Mouse (Mus musculus) hindbrain, postnatal 0 days (tissue): Measurements from ENCODE around the gene Trak1. TPM values are rescaled to one million over a fixed set of nuclear protein-coding genes. Genes with fewer than 3 reads are reported as not detected.

Experiments
- ATAC-seq: fragments of 200-750 bp; cut with Nextera tagmentation; 2 replicates; pipeline ENCODE4 v1.8.0; 2017; ENCODE audit warnings: mild to moderate bottlenecking, moderate TSS enrichment, moderate library complexity
- DNase-seq: peaks from one replicate; pipeline ENCODE4 v3.0.0-alpha.2; 2015; ENCODE audit warnings: low spot score
- H3K27ac ChIP-seq: fragments of 300-500 bp; sonication (generic); 2 replicates; pipeline ENCODE4 v1.5.1; 2014; ENCODE audit warnings: mild to moderate bottlenecking
- H3K27me3 ChIP-seq: fragments of 300-500 bp; sonication (generic); 2 replicates; pipeline ENCODE4 v1.6.1; 2014; ENCODE audit warnings: low read length, mixed read lengths; ENCODE audit not compliant: insufficient read depth
- H3K36me3 ChIP-seq: fragments of 300-500 bp; sonication (generic); 2 replicates; pipeline ENCODE4 v1.6.1; 2014; ENCODE audit warnings: low read length, mixed read lengths; ENCODE audit not compliant: insufficient read depth
- H3K4me1 ChIP-seq: fragments of 300-500 bp; sonication (generic); 2 replicates; pipeline ENCODE4 v1.6.1; 2014; ENCODE audit warnings: antibody characterized with exemption, low read length, mixed read lengths; ENCODE audit not compliant: insufficient read depth
- H3K4me2 ChIP-seq: fragments of 300-500 bp; sonication (generic); 2 replicates; pipeline ENCODE4 v1.6.1; 2014; ENCODE audit warnings: low read depth, mild to moderate bottlenecking, low read length, moderate library complexity, mixed read lengths
- H3K4me3 ChIP-seq: fragments of 300-500 bp; sonication (generic); 2 replicates; pipeline ENCODE4 v1.5.1; 2014; ENCODE audit warnings: low read length
- H3K9ac ChIP-seq: fragments of 300-500 bp; sonication (generic); replicated peaks from 2 replicates; pipeline ENCODE4 v1.6.1; 2014; ENCODE audit warnings: mild to moderate bottlenecking, low read length, moderate library complexity, mixed read lengths
- H3K9me3 ChIP-seq: fragments of 300-500 bp; sonication (generic); 2 replicates; pipeline ENCODE4 v1.6.1; 2016; ENCODE audit warnings: low read length, mixed read lengths
- CTCF ChIP-seq: IDR thresholded peaks from 2 replicates; pipeline ENCODE4 v1.5.1; 2016; ENCODE audit warnings: antibody characterized with exemption, control low read depth, low read depth
- WGBS: fragments of 180-500 bp; shearing (Covaris S2); extraction: QIAGEN DNeasy Blood & Tissue Kit; methylation state at CpG from one replicate; pipeline ENCODE4 v1.1.7; 2014; 5-methylcytosine and 5-hydroxymethylcytosine counted together
- polyA plus RNA-seq: library from polyadenylated mRNA; unstranded; fragments of >200 nt; fragmentation: Nextera tagmentation; extraction: Ambion mirVana; gene quantifications from 2 replicates; pipeline ENCODE4 v1.2.1, GENCODE M21; 2015
- total RNA-seq: library from RNA; depleted of rRNA; stranded (reverse); fragments of >200 nt; gene quantifications from 2 replicates; pipeline ENCODE4 v1.2.3, GENCODE M21; 2014

The Trak1 gene
- total and polyA plus RNA-seq, 2 experiments from 2014 or later = 57.8 to 129 TPM

DNA sequence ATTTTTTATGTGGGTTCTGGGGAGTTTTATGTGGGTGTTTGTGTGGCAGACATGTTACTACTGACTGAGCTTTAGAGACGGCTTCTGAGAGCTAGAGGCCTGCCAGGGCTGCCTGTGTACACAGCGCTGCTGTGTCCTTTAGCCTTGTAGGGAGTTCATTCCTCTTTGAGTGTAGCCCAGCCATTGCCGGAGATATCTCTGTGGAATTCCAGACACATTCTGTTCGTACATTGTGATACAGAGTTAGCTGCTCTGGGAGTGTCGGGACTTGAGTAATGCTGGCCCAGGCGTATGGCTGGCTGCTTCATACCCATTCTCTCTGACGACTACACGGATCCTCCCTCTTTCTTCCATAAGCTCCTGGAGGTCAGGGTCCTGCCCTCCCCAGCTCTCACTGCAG, 31.9 kb downstream of the Trak1 start:
- Histone ChIP-seq H3K9ac (no peak overlapping the region), H3K4me3 (no peak overlapping the region), H3K36me3 (no peaks in the 10 kb centered on the region), H3K27me3 (no peaks in the 10 kb centered on the region), H3K9me3 (no peaks in the 10 kb centered on the region), H3K27ac (no peak overlapping the region), H3K4me1 (0 out of 2 replicates have a peak, but pooled peaks cover 11% of the 10 kb centered on the region), H3K4me2 (no peak overlapping the region)
- WGBS = 56% methylated on average over 8 of the region's 8 CpGs
- DNase-seq = no peak
- no peak for TF ChIP-seq CTCF
- no peak for ATAC-seq

DNA sequence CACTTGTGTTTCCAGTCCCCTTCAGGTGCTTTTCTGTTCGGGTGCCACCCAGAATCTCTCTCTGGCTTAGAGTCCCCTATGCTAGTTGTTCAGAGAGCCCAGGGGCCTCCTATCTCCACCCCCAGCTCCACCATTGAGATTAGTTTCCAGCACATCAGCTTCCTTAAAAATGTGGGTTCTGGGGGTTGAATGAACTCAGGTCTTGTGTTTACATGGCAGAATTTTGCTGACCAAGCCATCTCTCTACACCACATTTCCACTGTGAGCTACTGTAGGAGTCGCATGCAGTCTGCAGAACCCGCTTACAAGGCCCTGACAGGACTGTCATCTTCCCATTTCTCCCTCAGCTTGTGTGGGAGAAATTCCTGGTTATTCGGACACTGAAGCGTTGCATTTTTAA, 32.8 kb downstream of the Trak1 start:
- DNase-seq (no peak), ATAC-seq (no peak)
- WGBS = 86% methylated on average over 5 of the region's 5 CpGs
- no peaks in the 10 kb centered on the region for H3K36me3 ChIP-seq
- no peaks in the 10 kb centered on the region for H3K27me3 ChIP-seq
- no peak overlapping the region for H3K4me2 ChIP-seq
- no peak overlapping the region for H3K4me3 ChIP-seq
- H3K4me1 ChIP-seq = peaks cover 19% of the 10 kb centered on the region; the same call in 1 of the 2 replicates
- no peak overlapping the region for H3K27ac ChIP-seq
- no peak for TF ChIP-seq CTCF
- no peak overlapping the region for H3K9ac ChIP-seq
- no peaks in the 10 kb centered on the region for H3K9me3 ChIP-seq

DNA sequence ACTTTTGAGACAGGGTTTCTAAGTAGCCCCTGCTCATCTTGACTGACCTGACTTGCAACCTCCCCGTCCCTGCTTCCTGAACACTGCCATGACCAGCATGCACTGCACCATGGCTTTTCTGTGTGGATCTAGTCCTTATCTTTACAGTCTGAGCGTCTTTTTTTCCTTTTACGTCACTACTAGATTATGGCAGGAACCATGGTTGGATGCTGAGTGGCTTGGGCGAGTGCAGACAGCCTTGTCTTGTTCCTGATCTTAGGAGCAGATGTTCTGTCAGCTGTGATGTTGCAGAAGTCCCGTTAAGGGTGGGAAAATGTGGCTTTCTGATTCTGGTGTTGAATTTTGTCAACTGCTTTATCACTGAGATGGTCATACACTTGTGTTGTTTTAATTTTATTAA, 34.1 kb downstream of the Trak1 start:
- H3K4me3 ChIP-seq = no peak overlapping the region
- no peaks in the 10 kb centered on the region for H3K27me3 ChIP-seq
- TF ChIP-seq CTCF = no peak
- H3K4me1 ChIP-seq = peaks cover 19% of the 10 kb centered on the region; the same call in 1 of the 2 replicates
- no peak for DNase-seq
- H3K9me3 ChIP-seq = no peaks in the 10 kb centered on the region
- H3K36me3 ChIP-seq = no peaks in the 10 kb centered on the region
- H3K4me2 ChIP-seq = 0 out of 2 replicates have a peak overlapping the region, but pooled peaks have one; percentile 5
- peak overlapping the region; percentile 75 for H3K27ac ChIP-seq
- no peak overlapping the region for H3K9ac ChIP-seq
- no peak for ATAC-seq
- WGBS = 19% methylated on average over 5 of the region's 5 CpGs

DNA sequence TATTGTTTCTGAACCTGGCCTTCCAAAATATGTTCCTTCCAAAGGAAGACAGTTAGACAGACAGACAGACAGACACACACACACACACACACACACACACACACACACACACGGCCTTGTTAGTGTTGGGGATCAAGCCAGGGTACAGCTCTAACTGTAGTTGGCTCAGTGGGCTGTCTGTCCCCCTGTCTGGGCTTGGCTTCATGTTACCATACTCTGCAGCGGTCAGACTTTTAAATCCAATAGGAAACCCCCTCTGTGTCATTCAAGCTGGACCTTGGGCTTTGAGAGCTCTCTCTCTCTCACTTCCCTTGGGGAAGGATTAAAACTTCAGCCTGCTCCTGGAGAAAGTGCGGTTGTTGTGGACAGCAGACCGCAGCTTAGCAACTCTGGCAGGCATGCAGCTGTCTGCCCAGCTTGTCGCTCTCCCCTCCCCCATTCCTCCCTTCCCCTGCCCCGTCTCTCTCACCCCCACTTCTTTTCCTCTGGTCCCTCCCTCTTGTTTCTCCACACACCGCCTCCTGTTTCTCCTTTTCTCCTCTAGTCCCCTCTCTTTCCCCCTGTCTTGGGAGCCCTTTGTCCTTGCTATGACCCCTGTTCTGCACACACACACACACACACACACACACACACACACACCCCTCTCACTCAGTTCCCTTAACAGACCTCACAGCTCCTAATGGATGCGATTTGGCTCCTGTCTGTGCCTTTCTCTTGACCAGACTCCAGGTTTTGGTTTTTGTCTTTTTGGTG, 34.8 kb downstream of the Trak1 start:
- H3K9me3 ChIP-seq = no peaks in the 10 kb centered on the region
- H3K4me3 ChIP-seq = no peak overlapping the region
- WGBS = 4% methylated on average over 8 of the region's 8 CpGs
- no peak for TF ChIP-seq CTCF
- ATAC-seq (peak; percentile 90), DNase-seq (peak; percentile 86)
- no peaks in the 10 kb centered on the region for H3K27me3 ChIP-seq
- peaks cover 19% of the 10 kb centered on the region; the same call in 1 of the 2 replicates for H3K4me1 ChIP-seq
- 0 out of 2 replicates have a peak overlapping the region, but pooled peaks have one; percentile 4 for H3K4me2 ChIP-seq
- no peak overlapping the region for H3K9ac ChIP-seq
- H3K36me3 ChIP-seq = no peaks in the 10 kb centered on the region
- peak overlapping the region; percentile 75 for H3K27ac ChIP-seq

DNA sequence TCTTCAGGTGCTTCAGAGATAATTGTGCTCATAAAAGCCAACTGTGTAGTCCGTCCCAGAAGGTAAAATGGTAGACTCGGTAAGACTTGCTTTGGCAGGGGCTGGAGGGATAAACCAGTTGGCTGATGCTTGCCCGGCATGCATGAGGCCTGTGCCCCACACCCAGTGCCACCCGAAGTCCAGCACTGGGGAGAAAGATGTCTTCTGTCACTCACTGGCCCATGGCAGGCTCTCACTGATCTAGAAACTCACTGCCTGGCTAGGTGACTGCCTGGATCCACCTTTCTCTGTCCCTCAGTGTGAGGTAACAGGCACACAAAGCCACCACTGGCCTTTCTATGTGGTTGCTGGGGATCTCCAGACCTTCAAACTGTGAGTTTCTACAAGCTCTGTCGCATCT, 36.3 kb downstream of the Trak1 start:
- no peak for DNase-seq
- no peak overlapping the region for H3K4me3 ChIP-seq
- peaks cover 24% of the 10 kb centered on the region for H3K4me1 ChIP-seq
- no peak overlapping the region for H3K9ac ChIP-seq
- no peak for TF ChIP-seq CTCF
- H3K27me3 ChIP-seq = no peaks in the 10 kb centered on the region
- no peaks in the 10 kb centered on the region for H3K9me3 ChIP-seq
- H3K36me3 ChIP-seq = no peaks in the 10 kb centered on the region
- H3K27ac ChIP-seq = 0 out of 2 replicates have a peak overlapping the region, but pooled peaks have one; percentile 42
- WGBS = 54% methylated on average over 5 of the region's 5 CpGs
- no peak overlapping the region for H3K4me2 ChIP-seq
- no peak for ATAC-seq

DNA sequence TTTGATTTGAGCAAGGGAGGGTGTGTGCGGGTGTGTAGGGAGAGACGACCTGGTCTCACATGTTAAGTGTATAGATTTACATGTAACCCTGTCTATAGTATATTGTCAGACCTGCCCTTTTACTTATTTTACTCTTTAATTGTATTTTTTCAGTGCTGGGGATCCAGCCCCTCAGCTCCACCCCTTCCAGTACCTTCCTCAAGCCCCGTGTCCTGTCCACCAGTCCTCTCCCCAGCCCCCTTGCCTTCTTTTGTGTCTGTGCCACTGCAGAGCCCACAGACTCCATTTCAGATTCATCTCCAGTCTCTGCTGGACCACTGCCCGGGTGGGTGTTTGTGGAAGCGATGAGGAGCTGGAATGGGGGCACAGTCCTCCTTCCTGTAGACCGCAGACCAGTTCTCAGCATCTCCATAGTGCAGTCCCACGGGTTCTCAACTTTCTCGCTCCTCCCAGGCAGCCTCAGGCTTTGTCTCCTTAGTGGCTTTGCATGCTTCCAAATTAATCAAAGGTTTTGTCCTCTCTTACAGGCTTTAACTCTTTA, 37.1 kb downstream of the Trak1 start:
- H3K36me3 ChIP-seq = no peaks in the 10 kb centered on the region
- H3K4me1 ChIP-seq = peaks cover 24% of the 10 kb centered on the region
- no peaks in the 10 kb centered on the region for H3K27me3 ChIP-seq
- H3K9me3 ChIP-seq = no peaks in the 10 kb centered on the region
- no peak overlapping the region for H3K4me3 ChIP-seq
- ATAC-seq (no peak), DNase-seq (peak; percentile 66)
- H3K27ac ChIP-seq = peak overlapping the region; percentile 42
- WGBS = 24% methylated on average over 8 of the region's 8 CpGs
- no peak overlapping the region for H3K9ac ChIP-seq
- no peak for TF ChIP-seq CTCF
- H3K4me2 ChIP-seq = no peak overlapping the region

DNA sequence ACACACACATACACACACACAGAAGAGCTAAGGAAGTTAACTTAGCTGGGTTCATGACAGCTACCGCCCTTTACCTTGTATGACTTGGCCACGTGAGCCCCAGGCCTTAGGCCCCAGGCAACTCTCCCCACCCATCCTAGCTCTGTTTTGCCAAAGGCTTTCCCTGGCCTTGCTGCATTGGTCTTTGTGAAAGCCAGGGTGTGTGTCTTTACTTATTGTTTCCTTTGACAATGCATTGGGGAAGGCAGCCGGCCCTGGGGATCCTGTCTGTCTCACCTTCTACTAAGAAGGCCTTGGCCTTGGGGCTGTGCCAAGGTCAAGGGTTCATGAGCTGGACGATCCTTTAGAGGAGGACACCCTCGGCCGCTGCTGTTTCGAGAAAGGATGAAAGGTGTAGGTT, 38.3 kb downstream of the Trak1 start:
- no peaks in the 10 kb centered on the region for H3K27me3 ChIP-seq
- H3K4me2 ChIP-seq = no peak overlapping the region
- DNase-seq (no peak), ATAC-seq (no peak)
- peak overlapping the region; percentile 9; the same call in 1 of the 2 replicates for H3K27ac ChIP-seq
- H3K36me3 ChIP-seq = no peaks in the 10 kb centered on the region
- WGBS = 43% methylated on average over 7 of the region's 7 CpGs
- H3K4me1 ChIP-seq = peaks cover 24% of the 10 kb centered on the region
- no peaks in the 10 kb centered on the region for H3K9me3 ChIP-seq
- H3K9ac ChIP-seq = no peak overlapping the region
- no peak for TF ChIP-seq CTCF
- no peak overlapping the region for H3K4me3 ChIP-seq
